Mouse (Mus musculus): ENCODE measurements at regions not wholly inside any gene's neighbourhood (a gene's known extent, or its start where the extent isn't known, plus 50 kb on each side); places are given as distances from the start of the nearest gene placed in this dataset.

GRCm38 (mm10) chr9:30186261-30186660 is 223.3 kb upstream of the Ntm start:
- Histone ChIP-seq H3K4me2 (replicated peaks; ENCODE audit: low read depth) (no peak overlapping the region), H3K27me3 (replicated peaks; ENCODE audit: control insufficient read depth, insufficient read depth, low read length) (no peaks in the 10 kb centered on the region), H3K9me3 (ENCODE audit: control insufficient read depth) (no peaks in the 10 kb centered on the region), H3K4me1 (replicated peaks; ENCODE audit: control insufficient read depth, insufficient read depth, low read length) (no peaks in the 10 kb centered on the region), H3K36me3 (ENCODE audit: control insufficient read depth, insufficient read depth) (no peaks in the 10 kb centered on the region), H3K9ac (ENCODE audit: low read depth, low read length) (no peak overlapping the region), H3K4me3 (ENCODE audit: low read depth, low read length) (no peak overlapping the region), H3K27ac (ENCODE audit: low read depth, low read length) (no peak overlapping the region)
- TF ChIP-seq CTCF (IDR thresholded peaks at IDR 0.05; ENCODE audit: low read depth) = no peak
- WGBS = 68% methylated on average over 2 of the region's 2 CpGs
- ATAC-seq = no peak

GRCm38 (mm10) chr9:30190078-30190477 is 227.1 kb upstream of the Ntm start:
- H3K4me1 ChIP-seq (replicated peaks; ENCODE audit: control insufficient read depth, insufficient read depth, low read length) = no peaks in the 10 kb centered on the region
- H3K4me3 ChIP-seq (ENCODE audit: low read depth, low read length) = no peak overlapping the region
- no peaks in the 10 kb centered on the region for H3K27me3 ChIP-seq (replicated peaks; ENCODE audit: control insufficient read depth, insufficient read depth, low read length)
- H3K36me3 ChIP-seq (ENCODE audit: control insufficient read depth, insufficient read depth) = no peaks in the 10 kb centered on the region
- WGBS = 90% methylated on average over 5 of the region's 5 CpGs
- TF ChIP-seq CTCF (IDR thresholded peaks at IDR 0.05; ENCODE audit: low read depth) = no peak
- no peaks in the 10 kb centered on the region for H3K9me3 ChIP-seq (ENCODE audit: control insufficient read depth)
- no peak overlapping the region for H3K4me2 ChIP-seq (replicated peaks; ENCODE audit: low read depth)
- no peak overlapping the region for H3K27ac ChIP-seq (ENCODE audit: low read depth, low read length)
- ATAC-seq = no peak
- no peak overlapping the region for H3K9ac ChIP-seq (ENCODE audit: low read depth, low read length)

- TF ChIP-seq CTCF (IDR thresholded peaks at IDR 0.05; ENCODE audit: low read depth) = no peak
- H3K9ac ChIP-seq (ENCODE audit: low read depth, low read length) = no peak overlapping the region
- ATAC-seq = no peak
These were observed 228.2 kb upstream of the Ntm start for GRCm38 (mm10) chr9:30191119-30191518.

GRCm38 (mm10) chr9:30191902-30192301 is 229.0 kb upstream of the Ntm start:
- Histone ChIP-seq H3K27ac (ENCODE audit: low read depth, low read length) (no peak overlapping the region), H3K4me2 (replicated peaks; ENCODE audit: low read depth) (no peak overlapping the region), H3K9ac (ENCODE audit: low read depth, low read length) (no peak overlapping the region), H3K27me3 (replicated peaks; ENCODE audit: control insufficient read depth, insufficient read depth, low read length) (no peaks in the 10 kb centered on the region), H3K4me3 (ENCODE audit: low read depth, low read length) (no peak overlapping the region), H3K9me3 (ENCODE audit: control insufficient read depth) (no peaks in the 10 kb centered on the region), H3K4me1 (replicated peaks; ENCODE audit: control insufficient read depth, insufficient read depth, low read length) (no peaks in the 10 kb centered on the region), H3K36me3 (ENCODE audit: control insufficient read depth, insufficient read depth) (no peaks in the 10 kb centered on the region)
- no peak for TF ChIP-seq CTCF (IDR thresholded peaks at IDR 0.05; ENCODE audit: low read depth)
- no peak for ATAC-seq

More at GRCm38 (mm10) chr9:30191119-30191518, 228.2 kb upstream of the Ntm start:
- Histone ChIP-seq H3K4me1 (replicated peaks; ENCODE audit: control insufficient read depth, insufficient read depth, low read length) (no peaks in the 10 kb centered on the region), H3K27ac (ENCODE audit: low read depth, low read length) (no peak overlapping the region), H3K9me3 (ENCODE audit: control insufficient read depth) (no peaks in the 10 kb centered on the region), H3K36me3 (ENCODE audit: control insufficient read depth, insufficient read depth) (no peaks in the 10 kb centered on the region), H3K4me2 (replicated peaks; ENCODE audit: low read depth) (no peak overlapping the region), H3K27me3 (replicated peaks; ENCODE audit: control insufficient read depth, insufficient read depth, low read length) (no peaks in the 10 kb centered on the region), H3K4me3 (ENCODE audit: low read depth, low read length) (no peak overlapping the region)

GRCm38 (mm10) chr9:30194866-30195265 is 231.9 kb upstream of the Ntm start:
- Histone ChIP-seq H3K27me3 (replicated peaks; ENCODE audit: control insufficient read depth, insufficient read depth, low read length) (no peaks in the 10 kb centered on the region), H3K27ac (ENCODE audit: low read depth, low read length) (no peak overlapping the region), H3K9me3 (ENCODE audit: control insufficient read depth) (no peaks in the 10 kb centered on the region), H3K4me3 (ENCODE audit: low read depth, low read length) (no peak overlapping the region), H3K4me1 (replicated peaks; ENCODE audit: control insufficient read depth, insufficient read depth, low read length) (no peaks in the 10 kb centered on the region), H3K36me3 (ENCODE audit: control insufficient read depth, insufficient read depth) (no peaks in the 10 kb centered on the region), H3K4me2 (replicated peaks; ENCODE audit: low read depth) (no peak overlapping the region), H3K9ac (ENCODE audit: low read depth, low read length) (no peak overlapping the region)
- no peak for TF ChIP-seq CTCF (IDR thresholded peaks at IDR 0.05; ENCODE audit: low read depth)
- WGBS = 83% methylated on average over 3 of the region's 3 CpGs
- no peak for ATAC-seq

- no peaks in the 10 kb centered on the region for H3K27me3 ChIP-seq (replicated peaks; ENCODE audit: control insufficient read depth, insufficient read depth, low read length)
- no peak overlapping the region for H3K4me2 ChIP-seq (replicated peaks; ENCODE audit: low read depth)
- no peak for ATAC-seq
- H3K36me3 ChIP-seq (ENCODE audit: control insufficient read depth, insufficient read depth) = no peaks in the 10 kb centered on the region
- H3K9me3 ChIP-seq (ENCODE audit: control insufficient read depth) = no peaks in the 10 kb centered on the region
- H3K4me3 ChIP-seq (ENCODE audit: low read depth, low read length) = no peak overlapping the region
- WGBS = 87% methylated on average over 3 of the region's 3 CpGs
- H3K9ac ChIP-seq (ENCODE audit: low read depth, low read length) = no peak overlapping the region
- H3K27ac ChIP-seq (ENCODE audit: low read depth, low read length) = no peak overlapping the region
- TF ChIP-seq CTCF (IDR thresholded peaks at IDR 0.05; ENCODE audit: low read depth) = no peak
- H3K4me1 ChIP-seq (replicated peaks; ENCODE audit: control insufficient read depth, insufficient read depth, low read length) = no peaks in the 10 kb centered on the region
These were observed 224.5 kb upstream of the Snx19 start for GRCm38 (mm10) chr9:30202411-30202810.

GRCm38 (mm10) chr9:30207631-30208030 is 219.3 kb upstream of the Snx19 start:
- no peaks in the 10 kb centered on the region for H3K27me3 ChIP-seq (replicated peaks; ENCODE audit: control insufficient read depth, insufficient read depth, low read length)

More at GRCm38 (mm10) chr9:30207631-30208030, 219.3 kb upstream of the Snx19 start:
- Histone ChIP-seq H3K9me3 (ENCODE audit: control insufficient read depth) (no peaks in the 10 kb centered on the region), H3K4me2 (replicated peaks; ENCODE audit: low read depth) (no peak overlapping the region), H3K4me1 (replicated peaks; ENCODE audit: control insufficient read depth, insufficient read depth, low read length) (no peaks in the 10 kb centered on the region), H3K4me3 (ENCODE audit: low read depth, low read length) (no peak overlapping the region), H3K36me3 (ENCODE audit: control insufficient read depth, insufficient read depth) (no peaks in the 10 kb centered on the region), H3K27ac (ENCODE audit: low read depth, low read length) (no peak overlapping the region), H3K9ac (ENCODE audit: low read depth, low read length) (no peak overlapping the region)
- 77% methylated on average over 4 of the region's 4 CpGs for WGBS
- no peak for ATAC-seq
- TF ChIP-seq CTCF (IDR thresholded peaks at IDR 0.05; ENCODE audit: low read depth) = no peak
